Mouse (Mus musculus): ENCODE results near the gene Tmem150c. TPM values are rescaled to one million over a fixed set of nuclear protein-coding genes. Genes with fewer than 3 reads are reported as not detected.

The Tmem150c gene
- polyA plus RNA-seq, 1 experiment from 2014 or later: 20.6 TPM

DNA sequence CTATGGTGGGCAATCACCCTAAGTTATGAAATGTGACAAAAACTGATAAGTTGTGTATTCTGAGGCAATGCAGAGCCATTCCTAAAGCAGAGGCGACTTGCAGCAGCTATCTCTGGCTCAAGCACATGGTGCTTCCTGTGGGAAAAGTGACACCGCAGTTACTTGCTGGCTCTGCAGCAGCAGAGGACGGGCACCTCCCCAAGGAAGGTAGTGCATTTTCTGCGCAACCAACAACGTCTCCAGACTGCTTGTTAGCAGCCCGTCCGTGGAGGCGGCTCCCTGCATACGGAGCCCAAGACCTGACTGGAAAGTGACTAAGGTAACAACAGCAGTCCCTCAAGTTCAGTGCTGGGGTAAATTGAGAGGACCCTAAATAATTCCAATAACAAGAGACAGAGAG is 36.8 kb upstream of the Tmem150c start:
- H3K4me3 ChIP-seq (ENCODE audit: low read length): no peak overlapping the region
- no peaks in the 10 kb centered on the region for H3K27me3 ChIP-seq (ENCODE audit: insufficient read depth, low read length)
- H3K27ac ChIP-seq (ENCODE audit: low read length): no peak overlapping the region
- WGBS: 39% methylated on average over 9 of the region's 9 CpGs
- no peak overlapping the region for H3K9ac ChIP-seq (replicated peaks; ENCODE audit: low read length)
- no peak overlapping the region for H3K4me2 ChIP-seq (replicated peaks; ENCODE audit: low read depth, low read length)
- ATAC-seq (ENCODE audit: low FRiP score, low TSS enrichment): no peak
- H3K36me3 ChIP-seq (ENCODE audit: insufficient read depth, low read length): no peaks in the 10 kb centered on the region
- no peaks in the 10 kb centered on the region for H3K9me3 ChIP-seq (ENCODE audit: low read length)
- peaks cover 10% of the 10 kb centered on the region for H3K4me1 ChIP-seq (ENCODE audit: insufficient read depth, low read length)

DNA sequence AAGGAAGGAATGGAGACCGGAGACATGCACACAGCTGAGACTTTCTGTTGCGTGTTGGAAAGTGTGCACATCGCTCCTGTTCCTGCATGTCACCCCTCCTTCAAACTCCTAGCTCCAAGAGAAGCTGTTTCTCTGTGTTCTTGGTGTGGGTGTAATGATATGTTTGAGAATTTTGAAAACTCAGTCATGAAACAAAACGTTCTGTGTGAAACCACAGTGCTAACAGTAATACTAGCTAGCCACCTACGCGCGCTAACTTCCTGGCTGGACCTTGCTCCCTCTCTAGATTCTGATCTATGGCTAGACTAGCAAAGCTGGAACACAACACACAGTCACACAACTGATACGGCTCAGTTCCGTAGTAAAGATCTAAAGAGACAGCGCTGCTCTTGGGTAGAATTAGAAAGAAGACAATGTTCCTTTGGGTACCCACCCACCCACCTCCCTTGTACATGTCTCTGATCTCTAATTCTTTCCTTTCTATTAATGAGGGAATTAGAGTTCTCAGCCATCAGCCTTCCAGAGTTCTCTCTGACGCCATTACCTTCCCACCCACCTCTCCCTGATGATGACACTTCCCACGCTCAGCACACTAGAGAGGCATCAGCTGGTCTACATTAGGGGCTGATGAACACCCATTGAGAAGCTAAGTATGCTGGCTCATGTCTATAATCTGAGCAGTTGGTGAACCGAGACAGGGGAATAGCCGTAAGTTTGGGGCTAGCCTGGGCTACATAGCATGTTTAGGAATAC is 32.0 kb upstream of the Tmem150c start:
- H3K4me1 ChIP-seq (ENCODE audit: insufficient read depth, low read length): peaks cover 3% of the 10 kb centered on the region
- H3K27ac ChIP-seq (ENCODE audit: low read length): no peak overlapping the region
- no peaks in the 10 kb centered on the region for H3K27me3 ChIP-seq (ENCODE audit: insufficient read depth, low read length)
- no peak overlapping the region for H3K9ac ChIP-seq (replicated peaks; ENCODE audit: low read length)
- H3K4me3 ChIP-seq (ENCODE audit: low read length): no peak overlapping the region
- H3K9me3 ChIP-seq (ENCODE audit: low read length): no peaks in the 10 kb centered on the region
- no peak for ATAC-seq (ENCODE audit: low FRiP score, low TSS enrichment)
- no peaks in the 10 kb centered on the region for H3K36me3 ChIP-seq (ENCODE audit: insufficient read depth, low read length)
- 94% methylated on average over 14 of the region's 14 CpGs for WGBS
- H3K4me2 ChIP-seq (replicated peaks; ENCODE audit: low read depth, low read length): no peak overlapping the region

DNA sequence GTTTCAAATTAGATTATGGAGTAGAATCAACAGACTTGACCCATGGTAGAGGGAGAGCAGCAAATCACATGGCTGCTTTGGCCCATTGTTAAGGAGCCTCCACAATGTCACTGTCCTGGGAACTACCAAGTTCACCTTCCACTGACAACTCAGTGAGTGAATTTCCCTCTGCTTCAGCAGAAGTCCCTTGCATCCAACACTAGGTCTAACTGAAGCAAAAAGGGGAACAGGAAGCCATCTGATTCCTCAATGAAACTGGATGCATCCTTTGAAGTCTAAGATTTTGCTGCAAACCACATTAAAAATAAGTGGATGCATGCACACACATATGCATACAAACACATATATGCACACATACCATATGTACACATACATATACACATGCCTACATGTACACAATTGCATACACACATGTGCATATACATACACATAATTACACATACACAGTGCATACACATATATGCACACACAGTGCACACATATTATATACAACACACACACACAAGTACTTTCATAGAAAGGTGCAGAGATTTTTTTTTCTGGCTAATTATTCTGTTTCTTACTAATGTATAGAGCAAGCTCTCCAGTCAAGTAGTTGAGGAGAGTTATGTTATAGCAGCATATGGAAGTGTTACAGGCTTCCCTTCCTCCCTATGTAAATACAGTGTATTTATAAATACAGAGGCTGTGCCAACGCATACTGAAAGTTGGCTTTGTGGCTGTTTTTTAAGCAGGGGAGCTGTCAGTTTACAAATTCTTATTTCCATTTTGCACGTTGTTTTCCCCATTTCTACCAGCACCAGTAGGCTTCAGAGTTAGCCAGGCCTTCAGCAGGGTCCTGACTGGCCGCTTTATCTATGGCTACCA is 27.7 kb upstream of the Tmem150c start:
- H3K27me3 ChIP-seq (ENCODE audit: insufficient read depth, low read length): no peaks in the 10 kb centered on the region
- H3K9me3 ChIP-seq (ENCODE audit: low read length): no peaks in the 10 kb centered on the region
- no peak overlapping the region for H3K9ac ChIP-seq (replicated peaks; ENCODE audit: low read length)
- no peak for ATAC-seq (ENCODE audit: low FRiP score, low TSS enrichment)
- H3K27ac ChIP-seq (ENCODE audit: low read length): no peak overlapping the region
- no peak overlapping the region for H3K4me3 ChIP-seq (ENCODE audit: low read length)
- no peak overlapping the region for H3K4me2 ChIP-seq (replicated peaks; ENCODE audit: low read depth, low read length)
- 0 out of 2 replicates have a peak, but pooled peaks cover 2% of the 10 kb centered on the region for H3K4me1 ChIP-seq (ENCODE audit: insufficient read depth, low read length)
- 85% methylated on average over 3 of the region's 3 CpGs for WGBS
- H3K36me3 ChIP-seq (ENCODE audit: insufficient read depth, low read length): no peaks in the 10 kb centered on the region

DNA sequence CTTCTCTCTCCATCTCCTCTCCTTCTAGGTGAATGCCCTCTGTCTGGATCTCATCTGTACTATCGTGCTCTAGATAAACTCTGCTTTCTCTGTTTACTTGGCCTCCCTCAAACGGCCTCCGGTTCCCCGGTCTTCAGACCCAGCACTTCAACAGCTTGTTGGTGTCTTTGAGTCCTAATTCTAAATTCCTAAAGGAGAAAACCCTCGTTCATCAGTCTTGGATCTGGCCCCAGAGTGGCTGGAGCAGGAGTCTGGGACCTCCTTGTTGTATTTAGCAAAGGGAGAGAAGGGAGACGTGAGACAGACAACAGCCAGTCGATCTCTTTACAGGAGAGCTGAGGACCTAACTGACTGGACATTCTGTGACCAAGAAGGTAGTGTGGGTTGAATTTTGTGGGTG is 27.0 kb upstream of the Tmem150c start:
- WGBS: 55% methylated on average over 7 of the region's 7 CpGs
- no peak overlapping the region for H3K9ac ChIP-seq (replicated peaks; ENCODE audit: low read length)
- H3K9me3 ChIP-seq (ENCODE audit: low read length): no peaks in the 10 kb centered on the region
- H3K4me1 ChIP-seq (ENCODE audit: insufficient read depth, low read length): 0 out of 2 replicates have a peak, but pooled peaks cover 2% of the 10 kb centered on the region
- no peak overlapping the region for H3K27ac ChIP-seq (ENCODE audit: low read length)
- no peak overlapping the region for H3K4me3 ChIP-seq (ENCODE audit: low read length)
- H3K27me3 ChIP-seq (ENCODE audit: insufficient read depth, low read length): no peaks in the 10 kb centered on the region
- no peaks in the 10 kb centered on the region for H3K36me3 ChIP-seq (ENCODE audit: insufficient read depth, low read length)
- no peak overlapping the region for H3K4me2 ChIP-seq (replicated peaks; ENCODE audit: low read depth, low read length)
- ATAC-seq (ENCODE audit: low FRiP score, low TSS enrichment): no peak

DNA sequence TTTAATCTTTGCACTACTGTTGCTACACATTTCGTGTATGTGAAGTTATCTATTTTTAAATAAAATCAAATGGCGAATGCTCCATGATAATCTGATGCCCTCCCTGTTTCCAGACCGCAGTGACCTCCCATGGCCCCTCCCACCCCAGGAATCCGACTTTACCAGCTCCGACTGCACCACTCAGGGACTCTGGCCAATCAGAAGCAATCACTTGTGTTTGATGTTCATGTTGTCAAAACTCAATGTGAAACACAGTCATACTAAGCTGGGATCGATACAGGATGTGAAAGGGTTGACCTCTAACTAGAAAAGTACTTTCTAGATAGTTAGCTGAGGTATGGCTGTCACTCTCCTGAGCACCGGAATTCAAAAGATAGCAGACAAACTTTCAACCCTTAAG is 26.3 kb upstream of the Tmem150c start:
- Histone ChIP-seq H3K4me1 (ENCODE audit: insufficient read depth, low read length) (peaks cover 8% of the 10 kb centered on the region), H3K9me3 (ENCODE audit: low read length) (no peaks in the 10 kb centered on the region), H3K27ac (ENCODE audit: low read length) (no peak overlapping the region), H3K4me2 (replicated peaks; ENCODE audit: low read depth, low read length) (no peak overlapping the region), H3K27me3 (ENCODE audit: insufficient read depth, low read length) (no peaks in the 10 kb centered on the region), H3K4me3 (ENCODE audit: low read length) (no peak overlapping the region), H3K36me3 (ENCODE audit: insufficient read depth, low read length) (no peaks in the 10 kb centered on the region), H3K9ac (replicated peaks; ENCODE audit: low read length) (no peak overlapping the region)
- WGBS: 25% methylated on average over 7 of the region's 7 CpGs
- ATAC-seq (ENCODE audit: low FRiP score, low TSS enrichment): no peak

DNA sequence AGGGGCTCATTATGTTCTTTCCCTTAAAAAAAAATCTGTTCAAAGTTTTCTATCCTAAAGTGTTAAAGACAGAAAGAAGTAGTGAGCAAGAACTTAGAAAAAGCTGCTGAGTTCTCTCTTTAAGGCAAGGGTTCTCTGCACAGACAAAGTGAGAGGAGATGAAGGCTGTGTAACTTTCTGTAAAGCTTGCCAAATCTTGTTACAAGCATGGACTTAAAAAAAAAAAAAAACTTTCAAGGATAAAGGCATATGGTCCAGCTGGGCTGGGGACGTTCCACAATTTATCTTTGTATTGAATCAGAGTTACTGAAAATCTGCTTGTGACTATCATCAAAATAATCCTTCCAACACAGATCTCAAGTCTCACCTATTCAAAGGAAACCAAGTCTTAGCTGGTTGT is 21.4 kb upstream of the Tmem150c start:
- no peak overlapping the region for H3K27ac ChIP-seq (ENCODE audit: low read length)

DNA sequence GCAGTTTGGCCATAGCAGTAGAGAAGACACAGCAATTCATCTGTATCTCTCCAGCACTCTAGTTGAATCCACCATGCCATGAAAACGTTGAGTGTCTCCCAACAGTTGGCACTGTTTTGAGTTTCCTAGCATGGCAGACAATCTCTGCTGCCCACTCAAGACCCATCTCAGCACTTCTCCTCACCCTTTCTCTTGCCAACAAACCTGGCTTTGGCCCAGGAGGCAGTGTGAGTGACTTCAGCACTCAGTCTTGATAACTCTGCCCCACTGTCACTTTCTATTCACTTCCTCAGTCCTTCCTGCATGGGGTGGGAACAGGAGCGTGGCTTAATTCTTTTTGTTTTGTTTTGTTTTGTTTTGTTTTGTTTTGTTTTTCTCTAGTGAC is 19.2 kb upstream of the Tmem150c start:
- H3K4me2 ChIP-seq (replicated peaks; ENCODE audit: low read depth, low read length): no peak overlapping the region
- no peak overlapping the region for H3K9ac ChIP-seq (replicated peaks; ENCODE audit: low read length)
- H3K27ac ChIP-seq (ENCODE audit: low read length): no peak overlapping the region
- H3K4me3 ChIP-seq (ENCODE audit: low read length): no peak overlapping the region
- H3K4me1 ChIP-seq (ENCODE audit: insufficient read depth, low read length): peaks cover 6% of the 10 kb centered on the region
- no peaks in the 10 kb centered on the region for H3K36me3 ChIP-seq (ENCODE audit: insufficient read depth, low read length)
- WGBS: 74% methylated on average over 2 of the region's 2 CpGs
- no peaks in the 10 kb centered on the region for H3K9me3 ChIP-seq (ENCODE audit: low read length)
- H3K27me3 ChIP-seq (ENCODE audit: insufficient read depth, low read length): no peaks in the 10 kb centered on the region
- no peak for ATAC-seq (ENCODE audit: low FRiP score, low TSS enrichment)

More for the DNA sequence above, 21.4 kb upstream of the Tmem150c start:
- Histone ChIP-seq H3K4me3 (ENCODE audit: low read length) (no peak overlapping the region), H3K9me3 (ENCODE audit: low read length) (no peaks in the 10 kb centered on the region), H3K27me3 (ENCODE audit: insufficient read depth, low read length) (no peaks in the 10 kb centered on the region), H3K4me1 (ENCODE audit: insufficient read depth, low read length) (peaks cover 8% of the 10 kb centered on the region), H3K36me3 (ENCODE audit: insufficient read depth, low read length) (no peaks in the 10 kb centered on the region), H3K9ac (replicated peaks; ENCODE audit: low read length) (no peak overlapping the region), H3K4me2 (replicated peaks; ENCODE audit: low read depth, low read length) (no peak overlapping the region)
- no peak for ATAC-seq (ENCODE audit: low FRiP score, low TSS enrichment)
- 44% methylated on average over 1 of the region's 1 CpGs for WGBS

DNA sequence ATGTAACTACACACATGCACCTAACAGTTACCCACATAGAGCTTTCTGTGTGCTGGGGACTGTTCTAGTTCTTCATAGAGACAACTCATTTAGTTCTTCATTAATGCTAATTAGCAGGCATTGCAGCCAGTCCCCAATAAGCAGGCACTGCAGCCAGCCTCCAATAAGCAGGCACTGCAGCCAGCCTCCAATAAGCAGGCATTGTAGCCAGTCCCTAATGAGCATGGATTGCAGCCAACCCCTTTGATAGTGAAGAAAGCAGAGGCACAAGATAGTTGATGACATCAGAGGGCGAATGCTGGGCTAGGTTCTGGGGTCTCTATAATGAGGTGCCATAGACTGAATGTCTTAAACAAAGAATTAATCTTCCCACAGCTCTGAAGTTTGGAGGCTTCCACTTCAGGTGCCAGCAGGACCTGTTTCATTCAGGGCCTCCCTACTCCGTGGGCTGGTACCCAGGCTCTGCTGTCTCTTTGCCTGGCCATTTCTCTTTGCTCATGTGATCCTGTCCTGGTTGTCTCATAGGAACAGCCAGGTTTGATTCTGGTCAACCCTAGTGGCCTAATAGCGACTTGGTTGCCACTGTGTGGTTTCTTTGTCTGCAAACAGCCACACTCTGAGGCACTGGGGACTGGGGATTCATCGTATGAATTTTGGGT is 18.6 kb upstream of the Tmem150c start:
- WGBS: 83% methylated on average over 4 of the region's 4 CpGs
- no peaks in the 10 kb centered on the region for H3K27me3 ChIP-seq (ENCODE audit: insufficient read depth, low read length)
- no peaks in the 10 kb centered on the region for H3K9me3 ChIP-seq (ENCODE audit: low read length)
- no peak overlapping the region for H3K4me3 ChIP-seq (ENCODE audit: low read length)
- no peak overlapping the region for H3K4me2 ChIP-seq (replicated peaks; ENCODE audit: low read depth, low read length)
- H3K4me1 ChIP-seq (ENCODE audit: insufficient read depth, low read length): peaks cover 6% of the 10 kb centered on the region
- H3K9ac ChIP-seq (replicated peaks; ENCODE audit: low read length): no peak overlapping the region
- no peaks in the 10 kb centered on the region for H3K36me3 ChIP-seq (ENCODE audit: insufficient read depth, low read length)
- ATAC-seq (ENCODE audit: low FRiP score, low TSS enrichment): no peak
- no peak overlapping the region for H3K27ac ChIP-seq (ENCODE audit: low read length)

DNA sequence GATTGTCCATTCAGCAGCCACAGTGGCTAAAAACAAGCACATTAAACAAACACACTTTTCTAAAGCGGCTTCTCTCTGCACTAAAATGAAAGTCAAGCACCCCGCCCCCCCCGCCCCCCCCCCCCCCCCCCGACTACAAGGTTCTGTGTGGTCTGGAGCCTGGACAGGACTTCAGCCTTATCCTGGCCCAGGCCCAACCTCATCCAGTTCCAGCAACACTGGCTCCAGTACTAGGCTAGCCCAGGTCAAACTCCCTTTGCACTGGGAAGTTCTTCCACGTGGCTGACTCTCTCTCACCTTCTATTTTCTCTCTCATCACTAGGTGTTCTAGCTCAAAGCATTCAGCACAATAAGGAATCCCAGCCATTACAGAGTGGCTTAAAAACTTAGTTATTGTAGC is 17.9 kb upstream of the Tmem150c start:
- ATAC-seq (ENCODE audit: low FRiP score, low TSS enrichment): no peak
- WGBS: 63% methylated on average over 4 of the region's 5 CpGs
- H3K4me1 ChIP-seq (ENCODE audit: insufficient read depth, low read length): peaks cover 6% of the 10 kb centered on the region
- H3K9me3 ChIP-seq (ENCODE audit: low read length): no peaks in the 10 kb centered on the region
- H3K27ac ChIP-seq (ENCODE audit: low read length): no peak overlapping the region
- no peak overlapping the region for H3K9ac ChIP-seq (replicated peaks; ENCODE audit: low read length)
- H3K36me3 ChIP-seq (ENCODE audit: insufficient read depth, low read length): no peaks in the 10 kb centered on the region
- H3K4me3 ChIP-seq (ENCODE audit: low read length): no peak overlapping the region
- H3K4me2 ChIP-seq (replicated peaks; ENCODE audit: low read depth, low read length): no peak overlapping the region
- no peaks in the 10 kb centered on the region for H3K27me3 ChIP-seq (ENCODE audit: insufficient read depth, low read length)
